Mouse (Mus musculus): Measurements from ENCODE around the gene Rcl1. TPM values are rescaled to one million over a fixed set of nuclear protein-coding genes. Genes with fewer than 3 reads are reported as not detected.
A peak's percentile ranks its signal among the peaks of the same experiment; 100 is the strongest.

The Rcl1 gene
- polyA plus RNA-seq, 1 experiment, result 14.1 TPM

GRCm38 (mm10) chr19:29157678-29158466 is 56.7 kb downstream of the Rcl1 start:
- H3K4me3 ChIP-seq (replicated peaks; ENCODE audit: extremely low read depth, low read depth, low read length), result no peak overlapping the region
- peak; percentile 25 for DNase-seq
- TF ChIP-seq POLR2A (IDR thresholded peaks at IDR 0.05; ENCODE audit: borderline replicate concordance, extremely low read depth, low read depth, low read length) (no peak), CTCF (IDR thresholded peaks at IDR 0.05; ENCODE audit: insufficient read depth, low read length) (no peak)
- H3K4me1 ChIP-seq (ENCODE audit: control insufficient read depth, insufficient read depth, low read length), result peaks cover 7% of the 10 kb centered on the region; the same call in 1 of the 2 replicates
- 83% methylated on average over 5 of the region's 5 CpGs for WGBS

GRCm38 (mm10) chr19:29158486-29158885 is 57.3 kb downstream of the Rcl1 start:
- H3K4me3 ChIP-seq (replicated peaks; ENCODE audit: extremely low read depth, low read depth, low read length), result no peak overlapping the region
- TF ChIP-seq CTCF (IDR thresholded peaks at IDR 0.05; ENCODE audit: insufficient read depth, low read length), result no peak
- no peak for TF ChIP-seq POLR2A (IDR thresholded peaks at IDR 0.05; ENCODE audit: borderline replicate concordance, extremely low read depth, low read depth, low read length)
- DNase-seq, result no peak
- WGBS, result 69% methylated on average over 3 of the region's 3 CpGs
- peaks cover 7% of the 10 kb centered on the region; the same call in 1 of the 2 replicates for H3K4me1 ChIP-seq (ENCODE audit: control insufficient read depth, insufficient read depth, low read length)

GRCm38 (mm10) chr19:29163817-29164527 is 62.8 kb downstream of the Rcl1 start:
- 85% methylated on average over 4 of the region's 4 CpGs for WGBS
- no peak overlapping the region for H3K4me3 ChIP-seq (replicated peaks; ENCODE audit: extremely low read depth, low read depth, low read length)
- TF ChIP-seq CTCF (IDR thresholded peaks at IDR 0.05; ENCODE audit: insufficient read depth, low read length) (no peak), POLR2A (IDR thresholded peaks at IDR 0.05; ENCODE audit: borderline replicate concordance, extremely low read depth, low read depth, low read length) (no peak)
- no peak for DNase-seq
- no peaks in the 10 kb centered on the region for H3K4me1 ChIP-seq (ENCODE audit: control insufficient read depth, insufficient read depth, low read length)

GRCm38 (mm10) chr19:29164528-29165166 is 63.5 kb downstream of the Rcl1 start:
- WGBS, result 67% methylated on average over 7 of the region's 7 CpGs
- H3K4me3 ChIP-seq (replicated peaks; ENCODE audit: extremely low read depth, low read depth, low read length), result no peak overlapping the region
- H3K4me1 ChIP-seq (ENCODE audit: control insufficient read depth, insufficient read depth, low read length), result no peaks in the 10 kb centered on the region
- DNase-seq, result no peak
- TF ChIP-seq POLR2A (IDR thresholded peaks at IDR 0.05; ENCODE audit: borderline replicate concordance, extremely low read depth, low read depth, low read length) (no peak), CTCF (IDR thresholded peaks at IDR 0.05; ENCODE audit: insufficient read depth, low read length) (no peak)

GRCm38 (mm10) chr19:29167938-29168337 is 66.8 kb downstream of the Rcl1 start:
- WGBS, result 76% methylated on average over 6 of the region's 6 CpGs
- DNase-seq, result no peak
- TF ChIP-seq CTCF (IDR thresholded peaks at IDR 0.05; ENCODE audit: insufficient read depth, low read length) (no peak), POLR2A (IDR thresholded peaks at IDR 0.05; ENCODE audit: borderline replicate concordance, extremely low read depth, low read depth, low read length) (no peak)
- no peak overlapping the region for H3K4me3 ChIP-seq (replicated peaks; ENCODE audit: extremely low read depth, low read depth, low read length)
- H3K4me1 ChIP-seq (ENCODE audit: control insufficient read depth, insufficient read depth, low read length), result no peaks in the 10 kb centered on the region

- 70% methylated on average over 4 of the region's 4 CpGs for whole genome bisulfite sequencing
- no peak for DNase-seq
- Histone ChIP-seq H3K4me1 (ENCODE audit: control insufficient read depth, insufficient read depth, low read length) (0 out of 2 replicates have a peak, but pooled peaks cover 4% of the 10 kb centered on the region), H3K4me3 (replicated peaks; ENCODE audit: extremely low read depth, low read depth, low read length) (no peak overlapping the region)
- TF ChIP-seq POLR2A (IDR thresholded peaks at IDR 0.05; ENCODE audit: borderline replicate concordance, extremely low read depth, low read depth, low read length) (no peak), CTCF (IDR thresholded peaks at IDR 0.05; ENCODE audit: insufficient read depth, low read length) (no peak)
Measured at GRCm38 (mm10) chr19:29180336-29180735, 79.2 kb downstream of the Rcl1 start.

- Histone ChIP-seq H3K4me3 (replicated peaks; ENCODE audit: extremely low read depth, low read depth, low read length) (no peak overlapping the region), H3K4me1 (ENCODE audit: control insufficient read depth, insufficient read depth, low read length) (0 out of 2 replicates have a peak, but pooled peaks cover 4% of the 10 kb centered on the region)
- no peak for TF ChIP-seq CTCF (IDR thresholded peaks at IDR 0.05; ENCODE audit: insufficient read depth, low read length)
- WGBS, result 75% methylated on average over 5 of the region's 5 CpGs
- DNase-seq, result no peak
Measured at GRCm38 (mm10) chr19:29182166-29182565, 81.0 kb downstream of the Rcl1 start.

- no peak for TF ChIP-seq CTCF (IDR thresholded peaks at IDR 0.05; ENCODE audit: insufficient read depth, low read length)
- no peak for TF ChIP-seq POLR2A (IDR thresholded peaks at IDR 0.05; ENCODE audit: borderline replicate concordance, extremely low read depth, low read depth, low read length)
- Histone ChIP-seq H3K4me3 (replicated peaks; ENCODE audit: extremely low read depth, low read depth, low read length) (no peak overlapping the region), H3K4me1 (ENCODE audit: control insufficient read depth, insufficient read depth, low read length) (0 out of 2 replicates have a peak, but pooled peaks cover 4% of the 10 kb centered on the region)
- DNase-seq, result no peak
- 29% methylated on average over 7 of the region's 7 CpGs for WGBS
Measured at GRCm38 (mm10) chr19:29185122-29185521, 83.9 kb downstream of the Rcl1 start.

GRCm38 (mm10) chr19:29185552-29186232 is 84.5 kb downstream of the Rcl1 start:
- TF ChIP-seq POLR2A (IDR thresholded peaks at IDR 0.05; ENCODE audit: borderline replicate concordance, extremely low read depth, low read depth, low read length), result no peak
- TF ChIP-seq CTCF (IDR thresholded peaks at IDR 0.05; ENCODE audit: insufficient read depth, low read length), result no peak
- H3K4me1 ChIP-seq (ENCODE audit: control insufficient read depth, insufficient read depth, low read length), result 0 out of 2 replicates have a peak, but pooled peaks cover 4% of the 10 kb centered on the region
- WGBS, result 29% methylated on average over 9 of the region's 9 CpGs
- no peak for DNase-seq
- H3K4me3 ChIP-seq (replicated peaks; ENCODE audit: extremely low read depth, low read depth, low read length), result no peak overlapping the region
